Mouse (Mus musculus): ENCODE results near the gene Reep6. TPM values are rescaled to one million over a fixed set of nuclear protein-coding genes. Genes with fewer than 3 reads are reported as not detected.

Reep6 gene
- not detected for polyA plus RNA-seq (2017; shearing (Covaris generic))

DNA sequence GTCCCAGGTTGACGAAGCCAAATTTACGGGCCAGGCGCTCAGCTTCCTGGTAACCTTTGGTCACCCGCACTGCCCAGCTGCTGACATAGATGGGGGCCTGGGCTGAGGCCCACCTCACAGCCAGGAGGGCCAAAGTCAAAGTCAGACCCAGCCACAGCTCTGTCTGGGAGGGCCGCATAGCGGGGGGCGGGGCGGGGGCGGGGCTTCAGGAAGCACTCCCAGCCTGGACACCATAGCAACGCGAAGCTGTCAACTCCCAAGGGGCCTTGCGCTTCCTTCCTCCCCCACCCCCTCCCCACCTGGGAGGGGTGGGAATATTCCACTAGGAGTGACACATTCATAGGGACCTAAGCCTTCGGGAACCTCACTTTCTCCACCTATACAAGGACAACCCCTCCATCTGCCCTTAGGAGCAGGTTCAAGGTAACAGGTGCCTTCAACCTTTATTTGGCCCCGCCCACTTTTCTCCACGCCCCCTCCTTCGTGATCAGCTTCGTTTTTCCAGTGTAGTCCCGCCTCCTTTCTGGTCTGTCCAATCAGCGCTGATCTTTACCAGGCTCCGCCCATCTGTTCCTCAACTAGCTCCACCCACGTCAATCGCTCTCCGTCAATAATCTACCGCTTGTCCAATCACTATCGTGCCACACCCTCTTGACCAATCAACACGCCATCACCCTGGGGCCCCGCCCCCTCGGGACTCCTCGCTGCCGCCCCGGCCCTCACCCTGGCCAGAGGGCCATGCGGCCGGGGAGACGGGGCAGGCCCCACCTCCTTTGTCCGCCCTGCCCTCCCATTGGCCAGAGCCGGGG, at the start of gene Reep6, which contains the start of gene Pcsk4:
Gene Reep6, plus strand, starts transcription at position 681 of the 809 bp plus-strand sequence.
Gene Pcsk4, minus strand, starts transcription at position 226 of the 809 bp plus-strand sequence.

GRCm38 (mm10) chr10:80292251-80293146, 37.3 kb upstream of the Reep6 start, which contains the start of gene Rps15:
Gene Rps15, plus strand, starts transcription at chr10:80292453.

GRCm38 (mm10) chr10:80295618-80296425, 33.9 kb upstream of the Reep6 start, which contains the start of gene Apc2:
Gene Apc2, plus strand, starts transcription at chr10:80295977.

DNA sequence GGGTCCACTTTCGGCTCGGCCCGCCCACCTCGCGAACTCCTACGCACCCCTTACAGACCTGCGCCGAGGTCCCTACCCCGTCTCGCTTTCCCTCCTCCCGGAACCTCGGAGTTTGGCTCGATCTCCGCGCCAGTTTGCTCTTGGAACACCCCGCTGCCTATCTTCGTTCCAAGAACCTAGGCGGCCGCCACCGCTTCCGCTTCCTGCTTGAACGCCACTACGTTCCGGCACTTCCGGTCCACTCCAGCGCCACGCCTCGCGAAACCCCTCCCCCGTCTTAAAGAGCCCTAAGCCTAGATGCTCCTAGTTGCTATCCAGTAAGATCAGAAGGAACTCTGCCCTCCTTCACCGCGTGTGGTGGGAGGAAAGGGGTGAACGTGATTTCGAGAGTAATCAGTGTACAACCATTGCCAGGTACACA, 9.4 kb upstream of the Reep6 start, which contains the start of gene 2310011J03Rik:
Gene 2310011J03Rik, minus strand, starts transcription at position 198 of the 421 bp plus-strand sequence.

DNA sequence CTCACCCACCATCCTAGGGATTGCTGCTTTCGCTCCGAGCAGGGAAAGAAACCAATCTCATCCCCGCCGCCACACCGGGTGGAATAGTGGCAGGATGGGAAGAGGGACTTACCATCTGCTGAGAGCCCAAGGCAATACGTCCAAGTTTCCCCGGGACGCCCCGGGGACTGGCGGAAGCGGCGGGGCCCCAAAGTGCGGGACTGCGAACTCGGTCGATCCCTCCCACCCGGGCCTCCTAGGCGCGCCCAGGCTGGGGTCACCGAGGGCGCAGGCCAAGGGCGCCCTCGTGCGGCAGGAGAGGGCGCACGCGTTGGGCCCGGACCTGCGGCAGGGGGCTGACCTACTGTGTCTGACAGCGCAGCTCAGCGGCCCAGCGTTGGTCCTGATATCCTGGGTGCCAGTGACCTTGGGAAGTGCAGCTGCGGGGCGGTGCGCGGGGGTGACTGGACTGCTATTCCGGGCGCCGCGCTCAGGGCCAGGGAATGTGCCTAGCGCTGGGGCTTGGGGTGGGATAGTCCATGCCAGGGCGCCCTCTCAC, 18.6 kb downstream of the Reep6 start, which contains the start of gene Adamtsl5:
Gene Adamtsl5, minus strand, starts transcription at position 169 of the 538 bp plus-strand sequence.

GRCm38 (mm10) chr10:80356001-80356682, 26.4 kb downstream of the Reep6 start, which contains the start of gene Plk5:
Gene Plk5, plus strand, starts transcription at chr10:80356459.

Other genes with a start within 250 kb of the Reep6 start
- gene Sbno2, start 224.4 kb upstream of the Reep6 start, polyA plus RNA-seq (2017; shearing (Covaris generic)) = 84.3 TPM
- 11.9 TPM for gene Stk11, start 214.2 kb upstream of the Reep6 start, polyA plus RNA-seq (2017; shearing (Covaris generic))
- 434 TPM for gene Atp5d, start 191.3 kb upstream of the Reep6 start, polyA plus RNA-seq (2017; shearing (Covaris generic))
- gene Cbarp, start 189.1 kb upstream of the Reep6 start, polyA plus RNA-seq (2017; shearing (Covaris generic)) = 2.9 TPM
- gene Midn, start 181.7 kb upstream of the Reep6 start, polyA plus RNA-seq (2017; shearing (Covaris generic)) = 1.7 TPM
- gene Cirbp, start 164.0 kb upstream of the Reep6 start, polyA plus RNA-seq (2017; shearing (Covaris generic)) = 199 TPM
- gene 1600002K03Rik, start 157.0 kb upstream of the Reep6 start, polyA plus RNA-seq (2017; shearing (Covaris generic)) = 21.6 TPM
- 0.22 TPM for gene Efna2, start 150.5 kb upstream of the Reep6 start, polyA plus RNA-seq (2017; shearing (Covaris generic))
- gene Mum1, start 103.5 kb upstream of the Reep6 start, polyA plus RNA-seq (2017; shearing (Covaris generic)) = 145 TPM
- 305 TPM for gene Ndufs7, start 80.8 kb upstream of the Reep6 start, polyA plus RNA-seq (2017; shearing (Covaris generic))
- 1.6 TPM for gene Gamt, start 68.9 kb upstream of the Reep6 start, polyA plus RNA-seq (2017; shearing (Covaris generic))
- gene Dazap1, start 68.5 kb upstream of the Reep6 start, polyA plus RNA-seq (2017; shearing (Covaris generic)) = 53.8 TPM
- 794 TPM for gene Rps15, start 37.5 kb upstream of the Reep6 start, polyA plus RNA-seq (2017; shearing (Covaris generic))
- 0.40 TPM for gene Apc2, start 34.0 kb upstream of the Reep6 start, polyA plus RNA-seq (2017; shearing (Covaris generic))
- gene 2310011J03Rik, start 9.4 kb upstream of the Reep6 start, polyA plus RNA-seq (2017; shearing (Covaris generic)) = 87.1 TPM
- gene Pcsk4, start 455 bp upstream of the Reep6 start, polyA plus RNA-seq (2017; shearing (Covaris generic)) = 26.3 TPM
- not detected for gene Adamtsl5, start 18.5 kb downstream of the Reep6 start, polyA plus RNA-seq (2017; shearing (Covaris generic))
- not detected for gene Plk5, start 26.5 kb downstream of the Reep6 start, polyA plus RNA-seq (2017; shearing (Covaris generic))
- gene Mex3d, start 57.7 kb downstream of the Reep6 start, polyA plus RNA-seq (2017; shearing (Covaris generic)) = 0.29 TPM
- 34.4 TPM for gene Mbd3, start 69.6 kb downstream of the Reep6 start, polyA plus RNA-seq (2017; shearing (Covaris generic))
- 258 TPM for gene Uqcr11, start 76.9 kb downstream of the Reep6 start, polyA plus RNA-seq (2017; shearing (Covaris generic))
- gene Tcf3, start 103.7 kb downstream of the Reep6 start, polyA plus RNA-seq (2017; shearing (Covaris generic)) = 31.6 TPM
- not detected for gene Onecut3, start 164.9 kb downstream of the Reep6 start, polyA plus RNA-seq (2017; shearing (Covaris generic))
- gene Atp8b3, start 209.2 kb downstream of the Reep6 start, polyA plus RNA-seq (2017; shearing (Covaris generic)) = not detected
- gene Rexo1, start 231.6 kb downstream of the Reep6 start, polyA plus RNA-seq (2017; shearing (Covaris generic)) = 59.7 TPM
- 1.1 TPM for gene Klf16, start 247.4 kb downstream of the Reep6 start, polyA plus RNA-seq (2017; shearing (Covaris generic))

Data from inflammation-experienced regulatory T-cells, adult 16 weeks (primary cell).